Mouse (Mus musculus) liver, embryonic 14.5 days (tissue): ENCODE data around the gene Gpatch2. TPM values are rescaled to one million over a fixed set of nuclear protein-coding genes. Genes with fewer than 3 reads are reported as not detected.

ENCODE experiments used
- ATAC-seq: fragments of 200-750 bp; cut with Nextera tagmentation; 2 replicates; pipeline ENCODE4 v1.8.0; 2017; ENCODE audit warnings: moderate number of reproducible peaks, mild to moderate bottlenecking, moderate library complexity; ENCODE audit not compliant: insufficient read depth
- DNase-seq, 3 experiments: peaks; one replicate each; pipeline ENCODE4 v3.0.0-alpha.2; 2012 to 2013; ENCODE audit warnings: low read depth in 3 of 3, low spot score in 3 of 3
- H3K27ac ChIP-seq: fragments of 300-500 bp; sonication (generic); 2 replicates; pipeline ENCODE4 v1.5.1; 2014; ENCODE audit warnings: moderate library complexity, mild to moderate bottlenecking, control low read depth, inconsistent platforms
- H3K27me3 ChIP-seq: fragments of 300-500 bp; sonication (generic); 2 replicates; pipeline ENCODE4 v1.6.1; 2014; ENCODE audit warnings: mild to moderate bottlenecking, low read length, moderate library complexity; ENCODE audit not compliant: control insufficient read depth, insufficient read depth
- H3K36me3 ChIP-seq: fragments of 300-500 bp; sonication (generic); replicated peaks from 2 replicates; pipeline ENCODE4 v1.6.1; 2014; ENCODE audit warnings: low read depth; ENCODE audit not compliant: control insufficient read depth, insufficient read depth
- H3K4me1 ChIP-seq, 2 experiments: fragments of 200-500 bp in 1 of 2; fragments of 300-500 bp in 1 of 2; sonication (generic) in 1 of 2; replicated peaks; 2 replicates each; pipeline ENCODE4 v1.6.1; 2012 to 2014; ENCODE audit warnings: antibody characterized with exemption in 1 of 2, inconsistent platforms in 1 of 2, low read length in 1 of 2; ENCODE audit not compliant: control insufficient read depth in 2 of 2, insufficient read depth in 2 of 2
- H3K4me2 ChIP-seq: fragments of 300-500 bp; sonication (generic); 2 replicates; pipeline ENCODE4 v1.6.1; 2014; ENCODE audit warnings: low read depth, mild to moderate bottlenecking, control low read depth, moderate library complexity
- H3K4me3 ChIP-seq, 2 experiments: fragments of 200-500 bp in 1 of 2; fragments of 300-500 bp in 1 of 2; sonication (generic) in 1 of 2; 2 replicates each; pipeline ENCODE4 v1.5.1; 2012 to 2014; ENCODE audit warnings: low read depth in 2 of 2, low read length in 2 of 2, mild to moderate bottlenecking in 2 of 2, control low read depth in 1 of 2, inconsistent platforms in 1 of 2, moderate library complexity in 1 of 2; ENCODE audit not compliant: insufficient read depth in 1 of 2
- H3K9ac ChIP-seq: fragments of 300-500 bp; sonication (generic); replicated peaks from 2 replicates; pipeline ENCODE4 v1.6.1; 2014; ENCODE audit warnings: mild to moderate bottlenecking, control low read depth, moderate library complexity
- H3K9me3 ChIP-seq: fragments of 300-500 bp; sonication (generic); 2 replicates; pipeline ENCODE4 v1.6.1; 2016; ENCODE audit warnings: low read length, mixed read lengths; ENCODE audit not compliant: control insufficient read depth
- CTCF ChIP-seq: IDR thresholded peaks from 2 replicates; pipeline ENCODE4 v1.5.1; 2016; ENCODE audit warnings: antibody characterized with exemption, low read depth, control low read depth
- EP300 ChIP-seq: IDR thresholded peaks from 2 replicates; pipeline ENCODE4 v1.6.1; 2016; ENCODE audit warnings: antibody characterized with exemption, low read depth
- WGBS: fragments of 180-500 bp; shearing (Covaris S2); extraction: QIAGEN DNeasy Blood & Tissue Kit; methylation state at CpG from one replicate; pipeline ENCODE4 v1.1.7; 2014; ENCODE audit not compliant: insufficient replicate concordance; 5-methylcytosine and 5-hydroxymethylcytosine counted together
- polyA plus RNA-seq, 2 experiments: library from polyadenylated mRNA; depleted of rRNA in 1 of 2; stranded (reverse) in 1 of 2; unstranded in 1 of 2; fragments of >200 nt; fragmentation: Nextera tagmentation in 1 of 2; extraction: Ambion mirVana in 1 of 2; gene quantifications; 2 replicates each; pipeline versions ENCODE4 v1.2.1 to v1.2.3; 2012 to 2014

Gene Gpatch2
- polyA plus RNA-seq, 2 experiments, result 3.3 to 4.0 TPM

GRCm38 (mm10) chr1:187377865-187378524 lies 162.7 kb downstream of the Gpatch2 start:
- Histone ChIP-seq H3K27me3 (no peaks in the 10 kb centered on the region), H3K4me1 (0 out of 4 replicates have a peak, but pooled peaks cover 0 to 2% of the 10 kb centered on the region in 2 experiments), H3K4me2 (no peak overlapping the region), H3K27ac (no peak overlapping the region), H3K4me3 (no peak overlapping the region), H3K36me3 (no peaks in the 10 kb centered on the region), H3K9me3 (no peaks in the 10 kb centered on the region), H3K9ac (no peak overlapping the region)
- ATAC-seq, result no peak
- TF ChIP-seq CTCF, result no peak
- TF ChIP-seq EP300, result no peak
- no peak for DNase-seq
- 57% methylated on average over 14 of the region's 14 CpGs for WGBS

- Histone ChIP-seq H3K9ac (no peak overlapping the region), H3K4me3 (no peak overlapping the region), H3K4me2 (no peak overlapping the region), H3K9me3 (no peaks in the 10 kb centered on the region), H3K4me1 (no peaks in the 10 kb centered on the region), H3K27ac (no peak overlapping the region), H3K36me3 (no peaks in the 10 kb centered on the region), H3K27me3 (no peaks in the 10 kb centered on the region)
- WGBS, result 44% methylated on average over 4 of the region's 4 CpGs
- ATAC-seq, result no peak
- DNase-seq, result no peak
- TF ChIP-seq EP300, result no peak
- TF ChIP-seq CTCF, result no peak
Observed at GRCm38 (mm10) chr1:187389476-187389875, 174.2 kb downstream of the Gpatch2 start.

- Histone ChIP-seq H3K4me3 (no peak overlapping the region), H3K9ac (no peak overlapping the region), H3K4me2 (no peak overlapping the region), H3K9me3 (no peaks in the 10 kb centered on the region), H3K4me1 (no peaks in the 10 kb centered on the region), H3K27me3 (no peaks in the 10 kb centered on the region), H3K27ac (no peak overlapping the region), H3K36me3 (no peaks in the 10 kb centered on the region)
- ATAC-seq (no peak), DNase-seq (no peak)
- 76% methylated on average over 9 of the region's 9 CpGs for WGBS
- TF ChIP-seq CTCF (no peak), EP300 (no peak)
Observed at GRCm38 (mm10) chr1:187400834-187401233, 185.5 kb downstream of the Gpatch2 start.

Other genes with a start within 250 kb of the Gpatch2 start
- gene D1Pas1, start 248.1 kb upstream of the Gpatch2 start, polyA plus RNA-seq (2012; rRNA removed), result not detected in 2 replicates
- gene D1Pas1, start 248.1 kb upstream of the Gpatch2 start, polyA plus RNA-seq (2014; fragmentation: Nextera tagmentation; extraction: Ambion mirVana), result not detected in 2 replicates
- 0.06 and 0.12 TPM in 2 replicates for gene Spata17, start within 50 bp of the Gpatch2 start, polyA plus RNA-seq (2012; rRNA removed)
- gene Spata17, start within 50 bp of the Gpatch2 start, polyA plus RNA-seq (2014; fragmentation: Nextera tagmentation; extraction: Ambion mirVana), result 0.09 and 0.10 TPM in 2 replicates